In genomic region chr5:72866260-72866905, GRCm38 (mm10) we compare ENCODE assay signal across 13 mouse cellular contexts. TPM values are rescaled to one million over a fixed set of nuclear protein-coding genes. Genes with fewer than 3 reads are reported as not detected.
A peak's percentile ranks its signal among the peaks of the same experiment; 100 is the strongest.
DNase-seq lines count a peak whose midpoint lies in the region; ATAC-seq and TF ChIP-seq lines count a peak whose summit lies in the region.
"Had no signal": no experiment of that assay in that cellular context is flagged by ENCODE, and none has a peak within 500 bp of the region (broad histone marks: within the 10 kb centered on the region; RNA-seq: fewer than 3 reads in every experiment).

No protein-coding gene starts in this region.

- peak overlapping the region; percentile 3 to 80; a peak in 1 of 4 replicates for H3K4me3 ChIP-seq in heart, embryonic 14.5 days (ENCODE audit: control insufficient read depth in 1 of 2, insufficient read depth in 1 of 2, low read depth in 1 of 2, low read length in 2 of 2)
- no peak overlapping the region for H3K4me3 ChIP-seq in kidney, postnatal 0 days (replicated peaks; ENCODE audit: low read depth, low read length)
- no peak overlapping the region for H3K4me3 ChIP-seq in kidney, embryonic 14.5 days (ENCODE audit: low read length)
- H3K4me3 ChIP-seq in bone marrow macrophage, adult 2 months (ENCODE audit: insufficient read depth, low read length) = peak overlapping the region; percentile 43
- no peak overlapping the region for H3K4me3 ChIP-seq in small intestine, adult 2 months (ENCODE audit: low read depth, low read length)
- H3K4me3 ChIP-seq: embryonic facial prominence, embryonic 12.5 days; forebrain, embryonic 15.5 days had no signal

- no peaks in the 10 kb centered on the region for H3K36me3 ChIP-seq in heart, embryonic 14.5 days (ENCODE audit: control insufficient read depth, insufficient read depth, low read length)
- no peaks in the 10 kb centered on the region for H3K36me3 ChIP-seq in kidney, postnatal 0 days (ENCODE audit: insufficient read depth, low read length)
- no peaks in the 10 kb centered on the region for H3K36me3 ChIP-seq in kidney, embryonic 14.5 days (ENCODE audit: control insufficient read depth, insufficient read depth, low read length)
- H3K36me3 ChIP-seq in small intestine, adult 2 months (ENCODE audit: control insufficient read depth, insufficient read depth, low read length) = no peaks in the 10 kb centered on the region; the same call in 1 of the 2 replicates
- H3K36me3 ChIP-seq: embryonic facial prominence, embryonic 12.5 days; forebrain, embryonic 15.5 days had no signal

- H3K4me1 ChIP-seq in heart, embryonic 14.5 days (ENCODE audit: control insufficient read depth in 2 of 2, insufficient read depth in 2 of 2, low read length in 2 of 2) = peaks cover 2 to 16% of the 10 kb centered on the region in 2 experiments; a peak in 3 of 4 replicates
- H3K4me1 ChIP-seq in kidney, postnatal 0 days (replicated peaks; ENCODE audit: insufficient read depth, low read length) = no peaks in the 10 kb centered on the region; the same call in 1 of the 2 replicates
- peaks cover 8% of the 10 kb centered on the region for H3K4me1 ChIP-seq in kidney, embryonic 14.5 days (ENCODE audit: control insufficient read depth, insufficient read depth, low read length)
- peaks cover 48% of the 10 kb centered on the region for H3K4me1 ChIP-seq in bone marrow macrophage, adult 2 months (ENCODE audit: control insufficient read depth, insufficient read depth, low read length)
- H3K4me1 ChIP-seq in small intestine, adult 2 months (ENCODE audit: control insufficient read depth, insufficient read depth, insufficient read length, low read length) = peaks cover 14% of the 10 kb centered on the region; the same call in 1 of the 2 replicates

- no peak for TF ChIP-seq POLR2A in bone marrow macrophage, adult 2 months (IDR thresholded peaks at IDR 0.05; ENCODE audit: borderline replicate concordance, low read depth, low read length)
- TF ChIP-seq POLR2A in small intestine, adult 2 months (IDR thresholded peaks at IDR 0.05; ENCODE audit: low read depth, low read length) = no peak

- 65% methylated on average over 6 of the region's 6 CpGs for WGBS in heart, embryonic 14.5 days
- 63% methylated on average over 6 of the region's 6 CpGs for WGBS in kidney, postnatal 0 days
- WGBS in kidney, embryonic 14.5 days = 53% methylated on average over 6 of the region's 6 CpGs
- WGBS in small intestine, adult 2 months = 32% methylated on average over 6 of the region's 6 CpGs

- intact Hi-C loops in left cerebral cortex, postnatal 10 days (cut with DNase I) = no loop called here

- no peak for ATAC-seq in heart, embryonic 14.5 days (ENCODE audit: insufficient number of reproducible peaks, insufficient read depth, low FRiP score, low read depth)
- ATAC-seq in kidney, postnatal 0 days (replicated peaks; ENCODE audit: low FRiP score, low read depth) = no peak
- no peak for ATAC-seq in kidney, embryonic 14.5 days (ENCODE audit: low FRiP score, low TSS enrichment)
- ATAC-seq: forebrain, embryonic 15.5 days had no signal

- no peak overlapping the region for H3K9ac ChIP-seq in heart, embryonic 14.5 days (ENCODE audit: low read length)
- H3K9ac ChIP-seq in kidney, postnatal 0 days (ENCODE audit: low read depth, low read length) = no peak overlapping the region
- H3K9ac ChIP-seq in kidney, embryonic 14.5 days (ENCODE audit: low read depth, low read length) = no peak overlapping the region
- H3K9ac ChIP-seq: embryonic facial prominence, embryonic 12.5 days; forebrain, embryonic 15.5 days had no signal

- H3K27me3 ChIP-seq in heart, embryonic 14.5 days (ENCODE audit: control insufficient read depth, insufficient read depth, low read length) = no peaks in the 10 kb centered on the region
- no peaks in the 10 kb centered on the region for H3K27me3 ChIP-seq in kidney, postnatal 0 days (ENCODE audit: insufficient read depth, low read length)
- peaks cover 7% of the 10 kb centered on the region; the same call in 1 of the 2 replicates for H3K27me3 ChIP-seq in kidney, embryonic 14.5 days (ENCODE audit: control insufficient read depth, insufficient read depth, low read length)
- no peaks in the 10 kb centered on the region for H3K27me3 ChIP-seq in small intestine, adult 2 months (ENCODE audit: control insufficient read depth, insufficient read depth, low read length)

- no peaks in the 10 kb centered on the region for H3K9me3 ChIP-seq in heart, embryonic 14.5 days (ENCODE audit: control insufficient read depth, low read length)
- H3K9me3 ChIP-seq in kidney, postnatal 0 days (replicated peaks; ENCODE audit: low read length) = no peaks in the 10 kb centered on the region
- H3K9me3 ChIP-seq in kidney, embryonic 14.5 days (ENCODE audit: control insufficient read depth, low read length) = peaks cover 4% of the 10 kb centered on the region; the same call in 1 of the 2 replicates
- H3K9me3 ChIP-seq: embryonic facial prominence, embryonic 12.5 days; forebrain, embryonic 15.5 days had no signal

- no peak overlapping the region for H3K27ac ChIP-seq in heart, embryonic 14.5 days (replicated peaks in 1 of 2; ENCODE audit: control insufficient read depth in 1 of 2, insufficient read depth in 1 of 2, low read depth in 2 of 2, low read length in 2 of 2)
- H3K27ac ChIP-seq in kidney, postnatal 0 days = no peak overlapping the region
- no peak overlapping the region for H3K27ac ChIP-seq in kidney, embryonic 14.5 days (ENCODE audit: low read depth, low read length)
- H3K27ac ChIP-seq in bone marrow macrophage, adult 2 months (ENCODE audit: insufficient read depth, low read depth, low read length) = peak overlapping the region; percentile 15; the same call in 1 of the 2 replicates
- peak overlapping the region; percentile 54; the same call in 1 of the 2 replicates for H3K27ac ChIP-seq in small intestine, adult 2 months (ENCODE audit: insufficient read depth, low read depth, low read length)
- H3K27ac ChIP-seq: embryonic facial prominence, embryonic 12.5 days; forebrain, embryonic 15.5 days had no signal

- peak overlapping the region; percentile 92 for H3K4me2 ChIP-seq in heart, embryonic 14.5 days (ENCODE audit: low read length)
- peak overlapping the region; percentile 92 for H3K4me2 ChIP-seq in kidney, postnatal 0 days (ENCODE audit: low read length)
- H3K4me2 ChIP-seq in kidney, embryonic 14.5 days (replicated peaks; ENCODE audit: low read depth, low read length) = no peak overlapping the region; the same call in 1 of the 2 replicates
- H3K4me2 ChIP-seq: embryonic facial prominence, embryonic 12.5 days; forebrain, embryonic 15.5 days had no signal

- TF ChIP-seq CTCF in kidney, postnatal 0 days (IDR thresholded peaks at IDR 0.05; ENCODE audit: low read depth) = no peak
- no peak for TF ChIP-seq CTCF in bone marrow macrophage, adult 2 months (IDR thresholded peaks at IDR 0.05; ENCODE audit: low read depth, low read length)
- TF ChIP-seq CTCF in small intestine, adult 2 months (IDR thresholded peaks at IDR 0.05; ENCODE audit: extremely low read depth, insufficient read length, insufficient replicate concordance, low read depth, low read length) = no peak

- no peak for DNase-seq in heart, adult 18-20 months
- DNase-seq in kidney, postnatal 0 days (ENCODE audit: low spot score) = no peak
- no peak for DNase-seq in left cerebral cortex, postnatal 10 days (ENCODE audit: extremely low spot score in 1 of 2, low spot score in 2 of 2)
- DNase-seq in spleen, postnatal 14 days (ENCODE audit: low spot score in 2 of 2) = no peak
- DNase-seq: cerebellum, adult 18-20 months; gastrocnemius, postnatal 25 days; spleen, adult 18-20 months had no signal

RNA-seq across cellular contexts. Expression of gene Tec, which starts 1.9 kb away (rescaled TPM):
- 17.7 and 18.7 TPM in 2 replicates for polyA plus RNA-seq in heart, embryonic 14.5 days (2014; fragmentation: Nextera tagmentation; extraction: Ambion mirVana)
- 10 to 100 TPM; 15.0 to 16.8 TPM for total RNA-seq in heart, adult 18-20 months (2021)
- 8.4 and 9.1 TPM in 2 replicates for polyA plus RNA-seq in kidney, postnatal 0 days (2015; fragmentation: Nextera tagmentation; extraction: Ambion mirVana)
- polyA plus RNA-seq in kidney, embryonic 14.5 days (2014; fragmentation: Nextera tagmentation; extraction: Ambion mirVana) = 7.8 and 8.9 TPM in 2 replicates
- polyA plus RNA-seq in bone marrow macrophage, adult 2 months (2012; ENCODE audit: insufficient read depth, insufficient read length, missing spikeins) = 68.4 and 71.7 TPM in 2 replicates
- polyA plus RNA-seq in small intestine, adult 2 months (2012; rRNA removed) = 0.85 and 7.1 TPM in 2 replicates
- total RNA-seq in left cerebral cortex, postnatal 10 days (2021) = 10 to 100 TPM in 1 of 2 experiments, 1 to 10 TPM in 1; 7.3 to 12.4 TPM

RNA-seq across cellular contexts. Expression of gene Slain2, which starts 47.7 kb away (rescaled TPM):
- polyA plus RNA-seq in heart, embryonic 14.5 days (2014; fragmentation: Nextera tagmentation; extraction: Ambion mirVana) = 35.6 and 36.5 TPM in 2 replicates
- 100 to 1,000 TPM; 138 to 147 TPM for total RNA-seq in heart, adult 18-20 months (2021)
- polyA plus RNA-seq in kidney, postnatal 0 days (2015; fragmentation: Nextera tagmentation; extraction: Ambion mirVana) = 12.1 and 14.6 TPM in 2 replicates
- polyA plus RNA-seq in kidney, embryonic 14.5 days (2014; fragmentation: Nextera tagmentation; extraction: Ambion mirVana) = 18.4 and 25.3 TPM in 2 replicates
- polyA plus RNA-seq in bone marrow macrophage, adult 2 months (2012; ENCODE audit: insufficient read depth, insufficient read length, missing spikeins) = 34.1 and 39.0 TPM in 2 replicates
- polyA plus RNA-seq in small intestine, adult 2 months (2012; rRNA removed) = 9.1 and 16.9 TPM in 2 replicates
- 10 to 100 TPM; 38.0 to 39.7 TPM for total RNA-seq in left cerebral cortex, postnatal 10 days (2021)

Comparison
In these comparisons a context has a peak if more than half of its experiments do, and no peak if none do; other contexts are left out.
1. H3K27ac ChIP-seq: peak in bone marrow macrophage, adult 2 months (single experiment) and small intestine, adult 2 months (single experiment); none in heart, embryonic 14.5 days (0 of 2), kidney, postnatal 0 days (single experiment) and kidney, embryonic 14.5 days (single experiment).
2. H3K4me3 ChIP-seq: peak in heart, embryonic 14.5 days (2 of 2) and bone marrow macrophage, adult 2 months (single experiment); none in kidney, postnatal 0 days (single experiment), kidney, embryonic 14.5 days (single experiment) and small intestine, adult 2 months (single experiment).